In the genomic region with DNA sequence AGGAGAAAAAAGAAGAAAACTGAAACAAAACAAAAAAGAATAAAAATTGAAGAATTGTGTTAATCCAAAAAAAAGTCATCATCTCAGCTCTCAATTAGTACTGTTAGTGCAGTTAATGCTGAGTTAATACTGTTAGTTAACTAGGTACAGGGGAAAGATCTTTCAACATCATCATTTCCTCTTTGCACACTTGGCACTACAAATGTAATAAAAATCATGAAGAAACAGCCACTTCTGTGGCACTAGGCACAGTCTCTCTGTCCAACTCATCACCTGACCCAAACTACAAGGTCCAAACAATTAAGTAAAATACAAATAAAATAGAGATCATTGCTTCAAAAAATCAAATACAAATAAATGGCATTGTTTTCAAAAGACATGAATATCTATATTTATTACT, we compare ENCODE assay signal across 21 mouse cellular contexts. TPM values are rescaled to one million over a fixed set of nuclear protein-coding genes. Genes with fewer than 3 reads are reported as not detected.
"Had no signal": no experiment of that assay in that cellular context is flagged by ENCODE, and none has a peak within 500 bp of the region (broad histone marks: within the 10 kb centered on the region; RNA-seq: fewer than 3 reads in every experiment).

No protein-coding gene starts in this region.

- H3K27ac ChIP-seq: neural tube, embryonic 13.5 days; neural tube, embryonic 15.5 days; stomach, embryonic 15.5 days; stomach, postnatal 0 days had no signal

- H3K4me2 ChIP-seq: neural tube, embryonic 13.5 days; neural tube, embryonic 15.5 days; stomach, embryonic 15.5 days had no signal

- H3K9ac ChIP-seq: neural tube, embryonic 13.5 days; neural tube, embryonic 15.5 days; stomach, embryonic 15.5 days had no signal

- H3K27me3 ChIP-seq: neural tube, embryonic 13.5 days; neural tube, embryonic 15.5 days; stomach, embryonic 15.5 days had no signal

- DNase-seq: retina, postnatal 1 day; right cerebral cortex, adult 18-20 months; right cerebral cortex, postnatal 14 days; right cerebral cortex, postnatal 25 days; right cerebral cortex, postnatal 4 days; spleen, adult 18-20 months; thymus, adult 18-20 months; thymus, adult 2 months; thymus, postnatal 14 days; thymus, postnatal 25 days; thymus, postnatal 36 days; thymus, postnatal 4 days had no signal

- H3K4me3 ChIP-seq: neural tube, embryonic 13.5 days; neural tube, embryonic 15.5 days; stomach, embryonic 15.5 days had no signal

- H3K36me3 ChIP-seq: neural tube, embryonic 13.5 days; neural tube, embryonic 15.5 days; stomach, embryonic 15.5 days had no signal

- H3K4me1 ChIP-seq: neural tube, embryonic 13.5 days; neural tube, embryonic 15.5 days; stomach, embryonic 15.5 days had no signal

- H3K9me3 ChIP-seq: neural tube, embryonic 13.5 days; neural tube, embryonic 15.5 days; stomach, embryonic 15.5 days had no signal

RNA-seq across cellular contexts. Expression of a gene that starts 2.9 kb away (rescaled TPM):
- total RNA-seq: neutrophil, adult 5-6 weeks had no signal
- polyA plus RNA-seq: neural tube, embryonic 13.5 days; neural tube, embryonic 14.5 days; neural tube, embryonic 15.5 days; stomach, embryonic 14.5 days; stomach, embryonic 16.5 days had no signal

RNA-seq across cellular contexts. Expression of a gene that starts 27.0 kb away (rescaled TPM):
- total RNA-seq: neutrophil, adult 5-6 weeks had no signal
- polyA plus RNA-seq: neural tube, embryonic 14.5 days; small intestine, adult 2 months had no signal
